Mouse (Mus musculus) urinary bladder, adult 2 months (tissue): ENCODE results near the gene Chkb. TPM values are rescaled to one million over a fixed set of nuclear protein-coding genes. Genes with fewer than 3 reads are reported as not detected.
"Not testable (repeated sequence)": the region's sequence is repeated elsewhere in the genome, so short reads cannot be mapped to it uniquely, and the experiment has no call there.

Source experiments
- DNase-seq: peaks from one replicate; pipeline ENCODE4 v3.0.0; 2022; ENCODE audit warnings: low spot score
- polyA plus RNA-seq: library from polyadenylated mRNA; depleted of rRNA; stranded (reverse); fragments of >200 nt; gene quantifications from 2 replicates; pipeline ENCODE4 v1.2.3, GENCODE M21; 2012

The Chkb gene
- polyA plus RNA-seq, 1 experiment = 85.8 TPM

GRCm38 (mm10) chr15:89453865-89454478 is 24.3 kb upstream of the Chkb start, which contains the start of gene Mapk8ip2:
TSS of gene Mapk8ip2 (plus strand) at chr15:89453913.
- DNase-seq = no peak

- DNase-seq = no peak
Measured at GRCm38 (mm10) chr15:89452906-89453864, 23.5 kb upstream of the Chkb start.

DNA sequence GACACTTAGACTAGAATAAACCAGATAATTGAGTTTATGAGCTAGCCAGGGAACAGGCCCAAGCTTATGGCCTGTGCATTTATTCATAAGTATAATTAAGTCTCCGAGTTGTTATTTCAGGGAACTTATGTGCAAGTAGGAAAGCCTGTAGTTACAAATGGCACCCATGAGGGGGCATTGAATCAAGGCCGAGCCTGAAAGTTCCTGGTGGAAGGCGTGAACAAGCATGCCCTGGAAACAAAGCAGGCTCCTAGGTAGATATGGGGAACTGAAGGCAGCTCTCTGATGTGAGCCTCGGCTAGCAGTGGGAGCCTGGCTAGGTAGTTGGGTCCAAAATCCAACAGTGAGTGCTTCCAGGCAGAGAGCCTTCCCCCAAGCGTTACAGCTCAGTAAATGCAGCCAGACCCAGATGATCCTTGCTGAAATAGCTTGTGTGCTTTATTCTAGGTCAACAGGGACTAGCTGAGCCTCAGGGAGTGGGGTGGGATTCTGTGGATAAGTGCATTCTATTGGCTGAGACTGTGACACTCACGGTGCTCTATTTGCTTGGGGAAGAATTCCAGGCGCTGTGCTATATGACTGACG is 12.9 kb upstream of the Chkb start:
- DNase-seq = no peak

DNA sequence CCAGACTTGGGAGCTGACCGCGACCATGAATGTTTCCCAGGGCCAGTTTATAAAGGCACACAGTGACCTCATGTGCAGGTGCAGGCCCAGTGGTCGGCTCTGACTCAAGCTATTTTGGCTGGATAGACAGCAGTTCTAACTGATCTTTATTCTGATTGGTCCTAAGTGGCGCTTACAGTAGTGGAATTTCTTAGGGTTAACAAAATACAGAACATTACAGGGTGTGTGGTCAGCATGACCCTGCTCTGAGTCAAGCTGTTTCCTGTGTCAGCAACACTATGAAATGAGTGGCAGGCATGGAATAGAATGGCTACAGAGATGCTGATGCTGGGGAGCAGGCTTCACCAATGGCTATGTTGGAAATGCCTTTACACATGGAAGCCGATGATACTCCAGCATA is 6.2 kb upstream of the Chkb start:
- DNase-seq = no peak

DNA sequence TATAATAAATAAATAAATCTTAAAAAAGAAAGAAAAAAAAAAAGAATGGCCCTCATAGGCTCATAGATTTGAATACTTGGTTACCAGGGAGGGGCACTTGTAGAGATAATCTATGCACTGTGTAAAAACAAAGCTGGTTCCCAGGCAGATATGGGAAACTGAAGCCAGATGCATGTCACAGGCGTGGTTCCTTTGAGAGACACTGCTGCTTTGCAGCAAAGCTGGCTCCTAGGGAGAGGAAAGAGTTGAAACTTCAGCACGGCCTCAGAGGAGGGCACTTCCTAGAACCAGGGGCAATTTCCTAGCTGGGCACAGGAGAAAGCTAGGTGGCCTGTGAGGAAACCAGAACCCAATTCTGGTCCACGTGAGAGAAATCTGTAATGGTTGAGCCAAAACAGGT is 4.4 kb upstream of the Chkb start:
- DNase-seq = no peak

DNA sequence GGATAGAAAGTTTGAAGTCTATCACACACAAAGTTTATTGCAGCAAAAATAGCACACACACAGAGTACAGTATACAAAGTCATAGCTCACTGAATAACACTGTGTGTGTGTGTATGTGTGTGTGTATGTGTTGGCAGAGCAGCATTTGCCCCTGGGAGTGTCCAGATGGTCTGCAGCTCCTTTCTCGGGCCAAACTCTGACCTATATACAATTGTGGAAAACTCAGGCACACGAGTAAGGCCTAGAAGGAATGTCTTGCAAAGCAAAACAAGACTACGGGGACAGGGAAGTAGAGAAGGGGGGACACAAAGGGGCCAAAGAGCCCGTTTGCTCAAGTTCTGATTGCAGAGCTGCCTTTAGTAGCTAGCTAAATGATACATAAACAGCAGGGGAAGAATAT is 3.2 kb upstream of the Chkb start:
- no peak for DNase-seq

DNA sequence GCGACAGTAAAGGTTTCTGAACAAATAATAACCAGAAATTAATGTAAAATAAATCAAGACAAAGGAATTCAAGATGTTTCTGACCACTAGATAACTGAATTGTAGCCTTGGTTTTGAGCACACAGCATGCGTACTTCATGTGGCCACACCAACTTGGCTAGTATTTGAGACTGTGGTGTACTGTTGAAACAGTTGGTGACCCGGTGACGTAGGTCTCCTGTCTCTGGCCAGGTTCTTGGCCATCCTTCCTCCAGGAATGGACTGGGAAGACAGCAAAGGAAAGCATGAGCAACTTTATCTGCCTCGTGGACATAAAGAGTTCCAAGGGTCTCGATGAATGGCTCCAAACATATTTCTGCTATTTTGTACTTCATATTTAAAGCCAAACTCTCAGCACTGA is 2.1 kb upstream of the Chkb start:
- DNase-seq = no peak

DNA sequence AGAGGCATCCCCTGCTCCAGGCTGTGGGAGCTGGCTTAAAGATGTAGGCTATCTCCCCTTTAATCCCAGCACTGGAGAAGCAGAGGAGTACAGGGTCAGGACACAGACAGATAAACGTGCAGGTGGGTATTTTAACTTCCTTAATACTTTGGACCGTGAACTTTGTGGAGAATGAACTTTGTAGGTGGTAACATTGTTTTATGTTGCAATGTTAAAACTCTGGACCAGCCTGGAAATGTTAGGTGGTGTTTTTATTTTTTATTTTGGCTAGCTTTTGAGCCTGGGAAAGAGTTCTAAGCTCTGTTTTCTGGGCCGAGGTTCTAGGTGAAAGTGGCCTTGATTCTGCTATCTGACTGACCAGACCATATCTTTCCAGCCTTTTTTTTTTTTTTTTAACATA is 1.6 kb upstream of the Chkb start:
- no peak for DNase-seq

GRCm38 (mm10) chr15:89430771-89431170 is 1.1 kb upstream of the Chkb start:
- DNase-seq = not testable (repeated sequence)

DNA sequence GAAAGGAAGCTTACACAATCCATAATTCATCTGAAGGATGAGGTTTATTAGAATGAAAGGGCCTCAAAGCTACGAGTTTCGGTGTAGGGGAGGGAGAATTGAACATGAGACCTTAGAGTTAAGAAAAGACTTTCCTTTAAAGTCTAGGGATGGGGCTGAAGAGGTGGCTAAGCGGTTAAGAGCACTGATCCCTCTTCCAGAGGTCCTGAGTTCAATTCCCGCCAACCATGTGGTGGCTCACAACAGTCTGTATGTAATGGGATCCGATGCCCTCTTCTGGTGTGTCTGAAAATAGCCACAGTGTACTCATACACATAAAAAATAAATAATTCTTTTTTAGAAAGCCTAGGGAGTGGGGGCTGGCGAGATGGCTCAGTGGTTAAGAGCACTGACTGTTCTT is 633 bp upstream of the Chkb start:
- no peak for DNase-seq

- DNase-seq = no peak
Measured at GRCm38 (mm10) chr15:89428821-89429351, 822 bp downstream of the Chkb start.

DNA sequence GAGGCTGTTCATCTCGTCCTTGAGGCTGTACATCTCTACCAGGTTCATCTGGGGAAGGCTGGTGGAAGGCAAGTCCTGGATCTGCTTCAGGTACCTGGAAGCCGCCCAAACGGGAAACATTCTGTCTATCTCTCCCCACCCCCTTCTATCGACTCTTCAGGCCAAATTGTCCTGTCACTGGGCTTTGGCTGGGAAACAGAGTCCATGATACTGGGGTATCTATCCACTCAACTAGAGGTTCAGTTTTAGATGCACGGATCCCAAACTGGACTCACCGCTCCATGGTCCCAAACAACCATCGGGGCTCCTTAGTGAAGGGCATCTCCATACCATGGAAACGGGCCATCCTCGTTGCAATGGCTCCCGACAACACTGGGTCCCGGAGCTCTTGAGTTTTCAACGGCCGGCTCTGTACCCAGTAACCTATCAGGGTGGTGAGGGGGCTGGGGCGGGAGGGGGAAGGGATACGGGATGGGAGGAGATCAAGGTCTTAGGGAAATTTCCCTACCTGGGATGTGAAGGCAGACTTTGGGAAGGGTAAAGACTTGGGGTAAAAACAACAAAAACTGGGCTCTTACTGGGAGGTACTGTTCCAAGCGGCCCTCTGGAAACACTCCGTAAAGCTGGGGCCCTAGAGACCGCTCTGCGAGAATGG is 1.4 kb downstream of the Chkb start:
- DNase-seq = no peak

GRCm38 (mm10) chr15:89426716-89427115 is 3.0 kb downstream of the Chkb start:
- DNase-seq = no peak

- DNase-seq = no peak
Measured at GRCm38 (mm10) chr15:89425711-89426121, 4.0 kb downstream of the Chkb start, which contains the start of gene Cpt1b. TSS of gene Cpt1b (minus strand) at chr15:89425863.

DNA sequence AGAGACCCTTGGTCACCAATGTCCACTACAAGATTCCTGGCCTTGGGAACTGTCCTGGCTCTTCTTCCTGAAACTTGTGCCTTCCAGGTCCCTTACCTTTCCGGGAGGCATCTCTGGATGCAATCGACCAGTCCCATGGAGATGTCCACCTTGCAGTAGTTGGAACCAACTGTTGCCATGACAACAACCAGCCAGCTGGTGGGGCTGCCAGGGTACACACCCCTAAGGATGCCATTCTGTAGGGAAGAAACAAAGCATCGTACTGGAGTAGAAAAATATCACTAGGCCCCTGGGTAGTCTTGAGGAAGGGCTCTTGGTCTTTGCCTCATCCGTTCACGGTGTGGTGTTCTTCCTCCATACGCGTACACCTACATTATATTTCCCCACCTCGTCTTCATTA is 5.1 kb downstream of the Chkb start:
- no peak for DNase-seq

DNA sequence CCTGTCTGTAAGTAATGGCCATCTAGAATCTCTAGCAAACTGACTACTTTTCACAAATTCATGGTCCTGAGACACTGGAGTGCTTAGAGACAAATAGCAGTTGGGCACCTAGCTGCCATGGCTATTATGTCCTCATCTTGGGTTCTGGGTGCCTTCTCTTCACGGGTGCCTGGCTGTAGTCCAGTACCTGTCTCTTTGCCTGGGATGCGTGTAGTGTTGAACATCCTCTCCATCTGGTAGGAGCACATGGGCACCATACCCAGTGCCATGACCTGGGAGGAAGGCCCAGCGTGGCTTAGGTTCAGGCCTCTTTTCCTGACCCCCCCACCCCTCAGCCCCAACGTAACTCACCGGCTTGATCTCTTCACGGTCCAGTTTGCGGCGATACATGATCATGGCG is 7.8 kb downstream of the Chkb start:
- no peak for DNase-seq

- DNase-seq = no peak
Measured at GRCm38 (mm10) chr15:89415282-89415681, 14.4 kb downstream of the Chkb start.

DNA sequence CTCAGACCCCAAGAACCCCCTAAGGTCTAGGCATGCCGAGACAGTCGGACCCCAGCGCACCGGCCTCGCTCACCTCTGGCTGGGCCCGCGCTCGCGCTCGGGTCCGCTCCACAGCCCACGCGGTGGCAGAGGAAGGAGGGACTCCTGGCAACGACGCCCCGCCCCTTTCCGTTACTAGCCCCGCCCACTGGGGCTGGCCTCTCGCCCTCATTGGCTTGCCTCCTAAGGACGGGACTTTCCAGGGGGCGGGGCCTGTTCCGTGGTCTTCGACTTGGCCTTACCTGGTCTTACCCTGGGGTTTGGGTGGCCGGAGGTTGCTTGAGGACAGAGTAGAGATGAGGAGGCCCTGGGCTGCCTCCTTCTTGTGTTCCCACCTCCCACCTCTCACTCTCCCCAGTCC is 19.6 kb downstream of the Chkb start, which contains the start of gene Syce3:
Gene Syce3 (minus strand): TSS at position 386 of the 400 bp plus-strand sequence.
- DNase-seq = no peak

DNA sequence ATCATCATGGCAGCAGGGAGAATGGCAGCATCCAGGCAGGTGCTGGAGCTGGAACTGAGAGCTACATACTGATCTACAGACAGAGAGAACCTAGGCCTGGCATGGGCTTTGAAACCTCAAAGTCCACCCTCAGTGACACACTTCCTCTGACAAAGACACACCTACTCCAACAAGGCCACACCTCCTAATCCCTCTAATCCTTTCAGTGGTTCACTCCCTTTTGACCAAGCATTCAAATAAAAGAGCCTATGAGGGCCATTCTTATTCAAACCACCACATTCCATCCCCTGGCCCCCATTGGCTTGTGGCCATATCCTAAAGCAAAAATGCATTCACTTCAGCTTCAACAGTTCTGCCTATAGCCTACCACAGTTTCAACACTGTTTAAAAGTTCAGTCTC is 23.0 kb downstream of the Chkb start:
- DNase-seq = no peak

- no peak for DNase-seq
Measured at GRCm38 (mm10) chr15:89404831-89405623, 24.7 kb downstream of the Chkb start.

GRCm38 (mm10) chr15:89402471-89402870 is 27.2 kb downstream of the Chkb start:
- no peak for DNase-seq
